Mouse (Mus musculus) kidney, adult 2 months (tissue): Measurements from ENCODE around the gene Trim24. TPM values are rescaled to one million over a fixed set of nuclear protein-coding genes. Genes with fewer than 3 reads are reported as not detected.

Experiments used
- DNase-seq: peaks from one replicate; pipeline ENCODE4 v3.0.0; 2021
- H3K27ac ChIP-seq: fragments of 200-500 bp; 2 replicates; pipeline ENCODE4 v1.5.1; 2012; ENCODE audit warnings: low read depth, low read length, control low read depth, inconsistent platforms; ENCODE audit not compliant: insufficient read depth
- H3K27me3 ChIP-seq: fragments of 200-500 bp; replicated peaks from 2 replicates; pipeline ENCODE4 v1.6.1; 2012; ENCODE audit warnings: mild to moderate bottlenecking, moderate library complexity, low read length, inconsistent platforms; ENCODE audit not compliant: control insufficient read depth, insufficient read depth
- H3K36me3 ChIP-seq: fragments of 200-500 bp; 2 replicates; pipeline ENCODE4 v1.6.1; 2012; ENCODE audit warnings: mild to moderate bottlenecking, moderate library complexity, low read length, inconsistent platforms; ENCODE audit not compliant: control insufficient read depth, insufficient read depth
- H3K4me1 ChIP-seq: fragments of 200-500 bp; 2 replicates; pipeline ENCODE4 v1.6.1; 2011; ENCODE audit warnings: low read length; ENCODE audit not compliant: control insufficient read depth, insufficient read depth
- H3K4me3 ChIP-seq: fragments of 200-500 bp; 2 replicates; pipeline ENCODE4 v1.5.1; 2011; ENCODE audit warnings: mild to moderate bottlenecking, low read depth, low read length, control low read depth; ENCODE audit not compliant: insufficient read depth
- CTCF ChIP-seq: fragments of 200-500 bp; conservative IDR thresholded peaks from 2 replicates; pipeline ENCODE4 v1.5.1; 2011; ENCODE audit warnings: low read depth, mild to moderate bottlenecking, control low read depth, low read length, moderate library complexity, mixed read lengths; ENCODE audit not compliant: insufficient read depth, insufficient read length
- POLR2A ChIP-seq: fragments of 200-500 bp; IDR thresholded peaks from one replicate; pipeline ENCODE4 v1.6.1; 2011; ENCODE audit warnings: low read depth, low read length, control low read depth
- WGBS: fragments of 180-500 bp; shearing (Covaris S2); methylation state at CpG from one replicate; pipeline ENCODE4 v1.1.7; 2018; 5-methylcytosine and 5-hydroxymethylcytosine counted together
- polyA plus RNA-seq: library from polyadenylated mRNA; depleted of rRNA; stranded (reverse); fragments of >200 nt; gene quantifications from 2 replicates; pipeline ENCODE4 v1.2.3, GENCODE M21; 2012

The Trim24 gene
- polyA plus RNA-seq, 1 experiment = 14.1 TPM

DNA sequence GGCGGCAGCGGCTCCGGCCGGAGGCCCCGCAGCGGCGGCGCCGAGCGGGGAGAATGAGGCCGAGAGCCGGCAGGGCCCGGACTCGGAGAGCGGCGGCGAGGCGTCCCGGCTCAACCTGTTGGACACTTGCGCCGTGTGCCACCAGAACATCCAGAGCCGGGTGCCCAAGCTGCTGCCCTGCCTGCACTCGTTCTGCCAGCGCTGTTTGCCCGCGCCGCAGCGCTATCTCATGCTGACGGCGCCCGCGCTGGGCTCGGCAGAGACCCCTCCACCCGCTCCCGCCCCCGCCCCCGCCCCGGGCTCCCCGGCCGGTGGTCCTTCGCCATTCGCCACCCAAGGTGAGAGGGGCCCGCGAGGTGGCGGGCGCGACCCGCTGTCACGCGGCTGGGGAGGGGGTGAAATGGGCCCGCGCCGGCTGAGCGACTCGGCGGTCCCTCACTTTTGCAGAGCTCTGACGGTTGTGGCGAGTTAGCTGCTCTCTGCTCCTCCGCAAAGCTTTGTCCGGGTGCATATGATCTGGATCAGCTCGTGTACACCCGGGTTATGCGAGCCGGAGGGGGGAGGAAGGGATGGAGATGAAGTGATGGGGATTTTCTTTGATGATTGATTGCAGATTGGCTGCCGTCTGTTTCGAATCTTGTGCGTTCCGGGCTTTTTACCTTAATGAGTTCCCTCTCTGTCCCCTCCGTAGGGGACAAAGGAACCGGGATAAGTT, 683 bp downstream of the Trim24 start:
- peak; percentile 58 for DNase-seq
- Histone ChIP-seq H3K27ac (peak overlapping the region; percentile 94), H3K4me3 (peak overlapping the region; percentile 78), H3K36me3 (no peaks in the 10 kb centered on the region), H3K27me3 (no peaks in the 10 kb centered on the region), H3K4me1 (no peaks in the 10 kb centered on the region)
- WGBS = under 1% methylated on average over 68 of the region's 70 CpGs
- TF ChIP-seq POLR2A (no peak), CTCF (no peak)

DNA sequence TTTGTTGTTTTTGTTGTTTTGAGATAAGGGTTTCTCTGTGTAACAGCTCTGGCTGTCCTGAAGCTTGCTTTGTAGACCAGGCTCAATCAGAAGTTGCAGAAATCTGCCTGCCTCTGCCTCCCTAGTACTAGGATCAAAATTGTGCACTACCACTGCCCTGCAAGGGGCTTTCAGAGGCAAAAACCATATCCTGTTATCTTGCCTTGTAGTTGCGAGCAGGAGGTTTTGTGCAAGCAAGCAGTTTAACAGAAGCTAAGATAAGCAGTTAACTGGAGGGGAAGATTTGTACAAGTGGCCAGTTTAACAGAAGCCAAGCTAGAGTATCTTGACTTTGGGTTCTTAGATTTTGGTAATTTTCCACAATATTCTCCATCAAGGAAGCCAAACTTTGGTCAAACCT, 2.2 kb downstream of the Trim24 start:
- no peaks in the 10 kb centered on the region for H3K4me1 ChIP-seq
- WGBS = 100% methylated on average over 1 of the region's 1 CpGs
- no peaks in the 10 kb centered on the region for H3K27me3 ChIP-seq
- DNase-seq = no peak
- H3K27ac ChIP-seq = no peak overlapping the region
- no peaks in the 10 kb centered on the region for H3K36me3 ChIP-seq
- TF ChIP-seq POLR2A (no peak), CTCF (no peak)
- H3K4me3 ChIP-seq = no peak overlapping the region

- no peaks in the 10 kb centered on the region for H3K36me3 ChIP-seq
- DNase-seq = peak; percentile 21
- TF ChIP-seq CTCF = no peak
Measured at GRCm38 (mm10) chr6:37873731-37874130, 3.1 kb downstream of the Trim24 start.

GRCm38 (mm10) chr6:37878206-37878605, 7.6 kb downstream of the Trim24 start:
- no peak overlapping the region for H3K27ac ChIP-seq
- H3K4me1 ChIP-seq = no peaks in the 10 kb centered on the region; the same call in 1 of the 2 replicates
- H3K36me3 ChIP-seq = no peaks in the 10 kb centered on the region
- 63% methylated on average over 1 of the region's 1 CpGs for WGBS
- no peak overlapping the region for H3K4me3 ChIP-seq
- TF ChIP-seq CTCF (no peak), POLR2A (no peak)
- H3K27me3 ChIP-seq = no peaks in the 10 kb centered on the region
- no peak for DNase-seq

More at GRCm38 (mm10) chr6:37873731-37874130, 3.1 kb downstream of the Trim24 start:
- H3K4me1 ChIP-seq = no peaks in the 10 kb centered on the region; the same call in 1 of the 2 replicates
- H3K27ac ChIP-seq = no peak overlapping the region
- H3K4me3 ChIP-seq = no peak overlapping the region
- no peaks in the 10 kb centered on the region for H3K27me3 ChIP-seq

DNA sequence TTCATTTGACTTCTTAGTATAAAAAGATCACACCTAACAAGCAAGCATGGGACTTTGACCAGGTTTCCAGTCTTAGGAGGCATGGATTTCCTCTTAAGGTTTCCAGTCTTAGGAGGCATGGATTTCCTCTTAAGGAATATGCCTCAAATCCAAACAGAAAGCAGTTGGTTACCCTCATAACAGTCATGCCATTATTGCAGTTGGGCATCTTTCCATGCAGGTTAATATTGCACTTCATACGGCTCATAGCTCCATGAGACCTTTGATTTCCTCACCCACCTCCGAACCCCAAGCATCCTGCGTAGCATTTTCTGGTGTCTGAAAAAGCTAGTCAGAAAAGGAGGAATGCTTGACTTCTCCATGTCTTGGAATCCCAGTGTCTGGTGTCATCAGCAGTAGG, 10.0 kb downstream of the Trim24 start:
- Histone ChIP-seq H3K27ac (peak overlapping the region; percentile 2; the same call in 1 of the 2 replicates), H3K27me3 (no peaks in the 10 kb centered on the region), H3K4me1 (no peaks in the 10 kb centered on the region; the same call in 1 of the 2 replicates), H3K4me3 (no peak overlapping the region), H3K36me3 (no peaks in the 10 kb centered on the region)
- DNase-seq = peak; percentile 84
- 60% methylated on average over 3 of the region's 3 CpGs for WGBS
- no peak for TF ChIP-seq POLR2A
- TF ChIP-seq CTCF = no peak

GRCm38 (mm10) chr6:37893586-37893985, 23.0 kb downstream of the Trim24 start:
- TF ChIP-seq CTCF (no peak), POLR2A (no peak)
- Histone ChIP-seq H3K36me3 (no peaks in the 10 kb centered on the region), H3K4me1 (no peaks in the 10 kb centered on the region; the same call in 1 of the 2 replicates), H3K27me3 (no peaks in the 10 kb centered on the region), H3K4me3 (no peak overlapping the region), H3K27ac (no peak overlapping the region)
- no peak for DNase-seq
- WGBS = 45% methylated on average over 2 of the region's 2 CpGs

- DNase-seq = peak; percentile 78
- Histone ChIP-seq H3K27me3 (no peaks in the 10 kb centered on the region), H3K4me1 (no peaks in the 10 kb centered on the region; the same call in 1 of the 2 replicates), H3K27ac (no peak overlapping the region), H3K4me3 (no peak overlapping the region), H3K36me3 (no peaks in the 10 kb centered on the region)
- 84% methylated on average over 5 of the region's 5 CpGs for WGBS
- no peak for TF ChIP-seq CTCF
Measured at GRCm38 (mm10) chr6:37895646-37896435, 25.2 kb downstream of the Trim24 start.
